Mouse (Mus musculus) kidney, adult 2 months (tissue): ENCODE results near the gene Haus5.

Source experiments
- CTCF ChIP-seq: fragments of 200-500 bp; conservative IDR thresholded peaks from 2 replicates; pipeline ENCODE4 v1.5.1; 2011; ENCODE audit warnings: low read depth, mild to moderate bottlenecking, control low read depth, low read length, moderate library complexity, mixed read lengths; ENCODE audit not compliant: insufficient read depth, insufficient read length
- POLR2A ChIP-seq: fragments of 200-500 bp; IDR thresholded peaks from one replicate; pipeline ENCODE4 v1.6.1; 2011; ENCODE audit warnings: low read depth, low read length, control low read depth

GRCm38 (mm10) chr7:30629013-30629412 lies 35.8 kb downstream of the Haus5 start:
- TF ChIP-seq POLR2A (no peak), CTCF (no peak)
